Mouse (Mus musculus) liver, embryonic 13.5 days (tissue): ENCODE results near the gene Nupr1. TPM values are rescaled to one million over a fixed set of nuclear protein-coding genes. Genes with fewer than 3 reads are reported as not detected.
A peak's percentile ranks its signal among the peaks of the same experiment; 100 is the strongest.
"Not testable (repeated sequence)": the region's sequence is repeated elsewhere in the genome, so short reads cannot be mapped to it uniquely, and the experiment has no call there.

Source experiments
- ATAC-seq: fragments of 200-750 bp; cut with Nextera tagmentation; 2 replicates; pipeline ENCODE4 v1.8.0; 2017; ENCODE audit warnings: low read depth, mild to moderate bottlenecking, moderate number of reproducible peaks, moderate library complexity
- DNase-seq: peaks from one replicate; pipeline ENCODE4 v3.0.0; 2022
- H3K27ac ChIP-seq: fragments of 300-500 bp; sonication (generic); 2 replicates; pipeline ENCODE4 v1.5.1; 2015; ENCODE audit warnings: moderate library complexity, mild to moderate bottlenecking, inconsistent platforms
- H3K27me3 ChIP-seq: fragments of 300-500 bp; sonication (generic); 2 replicates; pipeline ENCODE4 v1.6.1; 2015; ENCODE audit warnings: mild to moderate bottlenecking, inconsistent platforms
- H3K36me3 ChIP-seq: fragments of 300-500 bp; sonication (generic); 2 replicates; pipeline ENCODE4 v1.6.1; 2015; ENCODE audit warnings: mild to moderate bottlenecking, inconsistent platforms
- H3K4me1 ChIP-seq: fragments of 300-500 bp; sonication (generic); replicated peaks from 2 replicates; pipeline ENCODE4 v1.6.1; 2015; ENCODE audit warnings: inconsistent platforms
- H3K4me2 ChIP-seq: fragments of 300-500 bp; sonication (generic); 2 replicates; pipeline ENCODE4 v1.6.1; 2015; ENCODE audit warnings: inconsistent platforms, mild to moderate bottlenecking, moderate library complexity
- H3K4me3 ChIP-seq: fragments of 300-500 bp; sonication (generic); replicated peaks from 2 replicates; pipeline ENCODE4 v1.5.1; 2015; ENCODE audit warnings: mild to moderate bottlenecking, inconsistent platforms
- H3K9ac ChIP-seq: fragments of 300-500 bp; sonication (generic); 2 replicates; pipeline ENCODE4 v1.6.1; 2015; ENCODE audit warnings: mild to moderate bottlenecking, inconsistent platforms
- H3K9me3 ChIP-seq: fragments of 300-500 bp; sonication (generic); replicated peaks from 2 replicates; pipeline ENCODE4 v1.6.1; 2016; ENCODE audit warnings: inconsistent platforms
- WGBS: fragments of 180-500 bp; shearing (Covaris S2); methylation state at CpG from one replicate; pipeline ENCODE4 v1.1.7; 2015; ENCODE audit not compliant: insufficient replicate concordance; 5-methylcytosine and 5-hydroxymethylcytosine counted together
- polyA plus RNA-seq: library from polyadenylated mRNA; unstranded; fragments of >200 nt; fragmentation: Nextera tagmentation; extraction: Ambion mirVana; gene quantifications from 2 replicates; pipeline ENCODE4 v1.2.1, GENCODE M21; 2015

The Nupr1 gene
- polyA plus RNA-seq, 1 experiment from 2014 or later = 2.0 TPM

- not testable (repeated sequence) for H3K27me3 ChIP-seq, H3K9ac ChIP-seq, H3K27ac ChIP-seq, H3K4me3 ChIP-seq, H3K36me3 ChIP-seq, DNase-seq, H3K4me1 ChIP-seq, H3K4me2 ChIP-seq, H3K9me3 ChIP-seq
- ATAC-seq = peak; percentile 39; the same call in 1 of the 2 replicates
- 40% methylated on average over 3 of the region's 3 CpGs for WGBS
Measured at GRCm38 (mm10) chr7:126643244-126643617, 12.6 kb upstream of the Nupr1 start.

GRCm38 (mm10) chr7:126642545-126643243 lies 12.0 kb upstream of the Nupr1 start:
- no peak overlapping the region for H3K4me2 ChIP-seq
- no peak overlapping the region for H3K4me3 ChIP-seq
- H3K9ac ChIP-seq = no peak overlapping the region
- no peaks in the 10 kb centered on the region for H3K27me3 ChIP-seq
- no peak overlapping the region for H3K27ac ChIP-seq
- WGBS = 60% methylated on average over 5 of the region's 5 CpGs
- ATAC-seq (peak; percentile 39), DNase-seq (no peak)
- no peaks in the 10 kb centered on the region for H3K9me3 ChIP-seq
- peaks cover 7% of the 10 kb centered on the region for H3K4me1 ChIP-seq
- no peaks in the 10 kb centered on the region for H3K36me3 ChIP-seq

- no peak for DNase-seq
- WGBS = 8% methylated on average over 4 of the region's 4 CpGs
- Histone ChIP-seq H3K9me3 (no peaks in the 10 kb centered on the region), H3K4me1 (peaks cover 12% of the 10 kb centered on the region), H3K27me3 (no peaks in the 10 kb centered on the region), H3K27ac (no peak overlapping the region), H3K36me3 (no peaks in the 10 kb centered on the region), H3K4me2 (no peak overlapping the region), H3K9ac (no peak overlapping the region), H3K4me3 (no peak overlapping the region)
- ATAC-seq = no peak
Measured at GRCm38 (mm10) chr7:126636733-126637520, 6.3 kb upstream of the Nupr1 start.

GRCm38 (mm10) chr7:126635375-126635774 lies 4.7 kb upstream of the Nupr1 start:
- DNase-seq = no peak
- Histone ChIP-seq H3K4me3 (no peak overlapping the region), H3K4me1 (peaks cover 12% of the 10 kb centered on the region), H3K9me3 (no peaks in the 10 kb centered on the region), H3K27ac (no peak overlapping the region), H3K4me2 (no peak overlapping the region), H3K27me3 (no peaks in the 10 kb centered on the region), H3K9ac (no peak overlapping the region), H3K36me3 (no peaks in the 10 kb centered on the region)
- no peak for ATAC-seq

GRCm38 (mm10) chr7:126632478-126632877 lies 1.8 kb upstream of the Nupr1 start:
- no peak overlapping the region for H3K4me3 ChIP-seq
- H3K27ac ChIP-seq = no peak overlapping the region
- no peaks in the 10 kb centered on the region for H3K9me3 ChIP-seq
- DNase-seq = no peak
- H3K4me1 ChIP-seq = peaks cover 15% of the 10 kb centered on the region
- H3K36me3 ChIP-seq = no peaks in the 10 kb centered on the region
- no peak overlapping the region for H3K9ac ChIP-seq
- 13% methylated on average over 2 of the region's 2 CpGs for WGBS
- ATAC-seq = peak; percentile 41; the same call in 1 of the 2 replicates
- no peak overlapping the region for H3K4me2 ChIP-seq
- no peaks in the 10 kb centered on the region for H3K27me3 ChIP-seq

- no peak overlapping the region for H3K27ac ChIP-seq
- H3K4me2 ChIP-seq = no peak overlapping the region
- H3K4me3 ChIP-seq = no peak overlapping the region
- H3K9me3 ChIP-seq = no peaks in the 10 kb centered on the region
- WGBS = 54% methylated on average over 3 of the region's 3 CpGs
- H3K9ac ChIP-seq = no peak overlapping the region
- H3K27me3 ChIP-seq = no peaks in the 10 kb centered on the region
- DNase-seq (no peak), ATAC-seq (no peak)
- no peaks in the 10 kb centered on the region for H3K36me3 ChIP-seq
- peaks cover 24% of the 10 kb centered on the region for H3K4me1 ChIP-seq
Measured at GRCm38 (mm10) chr7:126629915-126630314, 746 bp downstream of the Nupr1 start.

GRCm38 (mm10) chr7:126628111-126628510 lies 2.5 kb downstream of the Nupr1 start:
- Histone ChIP-seq H3K9me3 (no peaks in the 10 kb centered on the region), H3K4me1 (peaks cover 43% of the 10 kb centered on the region), H3K9ac (0 out of 2 replicates have a peak overlapping the region, but pooled peaks have one; percentile 16), H3K27ac (no peak overlapping the region), H3K27me3 (no peaks in the 10 kb centered on the region), H3K4me3 (no peak overlapping the region), H3K4me2 (no peak overlapping the region), H3K36me3 (no peaks in the 10 kb centered on the region)
- ATAC-seq = no peak
- 65% methylated on average over 6 of the region's 6 CpGs for WGBS
- no peak for DNase-seq

GRCm38 (mm10) chr7:126625807-126626600 lies 4.7 kb downstream of the Nupr1 start:
- Histone ChIP-seq H3K4me1 (peaks cover 55% of the 10 kb centered on the region), H3K9ac (peak overlapping the region; percentile 44; the same call in 1 of the 2 replicates), H3K36me3 (no peaks in the 10 kb centered on the region), H3K4me2 (peak overlapping the region; percentile 37), H3K27ac (no peak overlapping the region), H3K9me3 (no peaks in the 10 kb centered on the region), H3K4me3 (no peak overlapping the region), H3K27me3 (no peaks in the 10 kb centered on the region)
- 74% methylated on average over 3 of the region's 3 CpGs for WGBS
- DNase-seq (no peak), ATAC-seq (no peak; the same call in 1 of the 2 replicates)

- peak overlapping the region; percentile 44 for H3K9ac ChIP-seq
- H3K4me1 ChIP-seq = peaks cover 59% of the 10 kb centered on the region
- no peaks in the 10 kb centered on the region for H3K9me3 ChIP-seq
- H3K27me3 ChIP-seq = no peaks in the 10 kb centered on the region
- H3K27ac ChIP-seq = no peak overlapping the region
- ATAC-seq (peak; percentile 82), DNase-seq (peak; percentile 47)
- WGBS = 17% methylated on average over 6 of the region's 6 CpGs
- no peaks in the 10 kb centered on the region for H3K36me3 ChIP-seq
- no peak overlapping the region; the same call in 1 of the 2 replicates for H3K4me3 ChIP-seq
- H3K4me2 ChIP-seq = peak overlapping the region; percentile 37
Measured at GRCm38 (mm10) chr7:126625369-126625768, 5.3 kb downstream of the Nupr1 start.

- peaks cover 59% of the 10 kb centered on the region for H3K4me1 ChIP-seq
- no peak overlapping the region for H3K4me3 ChIP-seq
Measured at GRCm38 (mm10) chr7:126624774-126625173, 5.9 kb downstream of the Nupr1 start.

GRCm38 (mm10) chr7:126623381-126623780 lies 7.3 kb downstream of the Nupr1 start:
- ATAC-seq (0 out of 2 replicates have a peak, but pooled peaks have one; percentile 30), DNase-seq (no peak)
- Histone ChIP-seq H3K27me3 (no peaks in the 10 kb centered on the region), H3K9ac (no peak overlapping the region), H3K9me3 (no peaks in the 10 kb centered on the region), H3K36me3 (no peaks in the 10 kb centered on the region), H3K4me3 (no peak overlapping the region), H3K4me1 (peaks cover 58% of the 10 kb centered on the region), H3K4me2 (no peak overlapping the region), H3K27ac (no peak overlapping the region)
- WGBS = 11% methylated on average over 1 of the region's 1 CpGs

More at GRCm38 (mm10) chr7:126624774-126625173, 5.9 kb downstream of the Nupr1 start:
- H3K27ac ChIP-seq = no peak overlapping the region
- DNase-seq (no peak), ATAC-seq (no peak)
- H3K4me2 ChIP-seq = peak overlapping the region; percentile 37
- H3K9me3 ChIP-seq = no peaks in the 10 kb centered on the region
- no peaks in the 10 kb centered on the region for H3K27me3 ChIP-seq
- H3K9ac ChIP-seq = peak overlapping the region; percentile 44; the same call in 1 of the 2 replicates
- no peaks in the 10 kb centered on the region for H3K36me3 ChIP-seq
- 77% methylated on average over 16 of the region's 16 CpGs for WGBS
